Mouse (Mus musculus): ENCODE data around the gene Gm13119. TPM values are rescaled to one million over a fixed set of nuclear protein-coding genes. Genes with fewer than 3 reads are reported as not detected.
"Not testable (repeated sequence)": the region's sequence is repeated elsewhere in the genome, so short reads cannot be mapped to it uniquely, and the experiment has no call there.

Gene Gm13119
- not detected in 2 replicates for polyA plus RNA-seq (2012; rRNA removed)

GRCm38 (mm10) chr4:144357642-144358041 lies at the start of gene Gm13119:
Gene Gm13119, plus strand, starts transcription at chr4:144357942.
- not testable (repeated sequence) for DNase-seq (ENCODE audit: low read depth)

- not testable (repeated sequence) for DNase-seq (ENCODE audit: low read depth)
Measured at GRCm38 (mm10) chr4:144312666-144313460, 44.9 kb upstream of the Gm13119 start.

GRCm38 (mm10) chr4:144329949-144330348 lies 27.8 kb upstream of the Gm13119 start, which contains the start of gene Gm13128:
Gene Gm13128, plus strand, starts transcription at chr4:144330249.
- DNase-seq (ENCODE audit: low read depth) = not testable (repeated sequence)

GRCm38 (mm10) chr4:144335856-144336255 lies 21.9 kb upstream of the Gm13119 start:
- not testable (repeated sequence) for DNase-seq (ENCODE audit: low read depth)

- TF ChIP-seq CTCF (IDR thresholded peaks at IDR 0.05; ENCODE audit: borderline replicate concordance, extremely low read depth, insufficient read depth, insufficient read length) = no peak
- TF ChIP-seq POLR2A (IDR thresholded peaks at IDR 0.05; ENCODE audit: borderline replicate concordance, extremely low read depth, insufficient read depth, insufficient read length, poor library complexity, severe bottlenecking) = no peak
- no peak for DNase-seq (ENCODE audit: low read depth)
Measured at GRCm38 (mm10) chr4:144377911-144378310, 20.2 kb downstream of the Gm13119 start, which contains the start of gene Pramef20. Gene Pramef20, minus strand, starts transcription at chr4:144377933.

GRCm38 (mm10) chr4:144396316-144396715 lies 38.6 kb downstream of the Gm13119 start:
- DNase-seq (ENCODE audit: low read depth) = no peak
- TF ChIP-seq CTCF (IDR thresholded peaks at IDR 0.05; ENCODE audit: borderline replicate concordance, extremely low read depth, insufficient read depth, insufficient read length) (no peak), POLR2A (IDR thresholded peaks at IDR 0.05; ENCODE audit: borderline replicate concordance, extremely low read depth, insufficient read depth, insufficient read length, poor library complexity, severe bottlenecking) (no peak)

GRCm38 (mm10) chr4:144402712-144403111 lies 45.0 kb downstream of the Gm13119 start:
- TF ChIP-seq POLR2A (IDR thresholded peaks at IDR 0.05; ENCODE audit: borderline replicate concordance, extremely low read depth, insufficient read depth, insufficient read length, poor library complexity, severe bottlenecking) = no peak
- no peak for TF ChIP-seq CTCF (IDR thresholded peaks at IDR 0.05; ENCODE audit: borderline replicate concordance, extremely low read depth, insufficient read depth, insufficient read length)
- no peak for DNase-seq (ENCODE audit: low read depth)

GRCm38 (mm10) chr4:144404456-144405086 lies 46.8 kb downstream of the Gm13119 start:
- TF ChIP-seq POLR2A (IDR thresholded peaks at IDR 0.05; ENCODE audit: borderline replicate concordance, extremely low read depth, insufficient read depth, insufficient read length, poor library complexity, severe bottlenecking) (no peak), CTCF (IDR thresholded peaks at IDR 0.05; ENCODE audit: borderline replicate concordance, extremely low read depth, insufficient read depth, insufficient read length) (no peak)
- no peak for DNase-seq (ENCODE audit: low read depth)

- no peak for DNase-seq (ENCODE audit: low read depth)
- TF ChIP-seq POLR2A (IDR thresholded peaks at IDR 0.05; ENCODE audit: borderline replicate concordance, extremely low read depth, insufficient read depth, insufficient read length, poor library complexity, severe bottlenecking) (no peak), CTCF (IDR thresholded peaks at IDR 0.05; ENCODE audit: borderline replicate concordance, extremely low read depth, insufficient read depth, insufficient read length) (no peak)
Measured at GRCm38 (mm10) chr4:144406261-144406660, 48.5 kb downstream of the Gm13119 start.

GRCm38 (mm10) chr4:144408290-144408689 lies 50.5 kb downstream of the Gm13119 start, which contains the start of gene Pramef12:
Gene Pramef12, minus strand, starts transcription at chr4:144408464.
- no peak for TF ChIP-seq CTCF (IDR thresholded peaks at IDR 0.05; ENCODE audit: borderline replicate concordance, extremely low read depth, insufficient read depth, insufficient read length)
- TF ChIP-seq POLR2A (IDR thresholded peaks at IDR 0.05; ENCODE audit: borderline replicate concordance, extremely low read depth, insufficient read depth, insufficient read length, poor library complexity, severe bottlenecking) = no peak
- no peak for DNase-seq (ENCODE audit: low read depth)

Other genes with a start within 250 kb of the Gm13119 start
- gene Oog3, start 195.3 kb upstream of the Gm13119 start, polyA plus RNA-seq (2012; rRNA removed) = not detected in 2 replicates
- gene Oog2, start 167.2 kb upstream of the Gm13119 start, polyA plus RNA-seq (2012; rRNA removed) = not detected in 2 replicates
- not detected in 2 replicates for gene C87977, start 144.6 kb upstream of the Gm13119 start, polyA plus RNA-seq (2012; rRNA removed)
- not detected in 2 replicates for gene Pramel5, start 77.5 kb upstream of the Gm13119 start, polyA plus RNA-seq (2012; rRNA removed)
- not detected in 2 replicates for gene Gm13128, start 27.7 kb upstream of the Gm13119 start, polyA plus RNA-seq (2012; rRNA removed)
- not detected in 2 replicates for gene Pramef20, start 20.0 kb downstream of the Gm13119 start, polyA plus RNA-seq (2012; rRNA removed)
- 0.04 and 0.05 TPM in 2 replicates for gene Pramef12, start 50.5 kb downstream of the Gm13119 start, polyA plus RNA-seq (2012; rRNA removed)
- 0.08 TPM in 1 of 2 replicates, not detected in the other for gene 1700012P22Rik, start 80.8 kb downstream of the Gm13119 start, polyA plus RNA-seq (2012; rRNA removed)
- not detected in 2 replicates for gene Gm9944, start 95.4 kb downstream of the Gm13119 start, polyA plus RNA-seq (2012; rRNA removed)
- gene Aadacl3, start 105.8 kb downstream of the Gm13119 start, polyA plus RNA-seq (2012; rRNA removed) = not detected in 2 replicates
- gene 9430007A20Rik, start 161.9 kb downstream of the Gm13119 start, polyA plus RNA-seq (2012; rRNA removed) = not detected in 2 replicates
- gene Gm13124, start 207.2 kb downstream of the Gm13119 start, polyA plus RNA-seq (2012; rRNA removed) = not detected in 2 replicates